Mouse (Mus musculus): ENCODE results near the gene Cirbp. TPM values are rescaled to one million over a fixed set of nuclear protein-coding genes. Genes with fewer than 3 reads are reported as not detected.

The Cirbp gene
- polyA plus RNA-seq (2014; fragmentation: Illumina TruSeq; extraction: RNeasy Lipid Tissue Mini Kit (QIAGEN cat#74804); ENCODE audit: low replicate concordance): 12.5 TPM

DNA sequence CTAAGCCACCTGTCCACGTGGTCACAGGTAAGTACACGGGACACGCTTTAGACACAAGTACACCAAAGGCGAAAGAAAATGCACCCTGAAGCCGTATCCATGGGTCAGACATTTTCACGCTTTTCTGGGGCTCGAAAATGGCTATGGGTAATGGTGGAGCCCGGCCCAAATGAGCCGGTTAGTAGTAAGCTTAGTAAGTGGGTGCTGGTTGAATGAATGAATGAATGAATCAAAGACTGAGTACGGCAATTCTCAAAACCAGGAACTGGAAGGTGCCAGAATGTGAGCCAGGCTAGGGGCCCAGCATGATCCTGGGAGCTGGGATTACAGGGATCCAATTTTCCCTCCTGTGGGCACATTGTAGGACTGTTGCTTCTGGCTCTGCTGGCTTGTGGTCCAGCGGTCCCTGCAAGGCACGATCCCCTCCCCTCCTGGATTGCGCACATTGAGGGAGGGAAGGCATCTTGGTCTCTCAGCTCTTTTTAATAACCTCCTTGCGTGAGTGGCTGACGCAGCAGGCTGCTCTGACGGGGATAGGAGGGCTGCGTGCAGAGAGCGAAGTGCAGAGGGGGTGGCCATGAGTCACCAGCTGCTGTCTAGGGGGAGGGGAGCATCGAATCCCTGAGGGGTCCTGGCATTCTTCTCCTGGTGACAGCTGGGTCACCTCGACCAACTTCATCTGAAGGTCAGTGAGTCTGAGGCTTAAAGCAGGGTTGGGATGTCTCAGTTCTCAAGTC is at the start of gene Cirbp:
Cirbp (plus strand) TSS at position 594 of the 737 bp plus-strand sequence.

DNA sequence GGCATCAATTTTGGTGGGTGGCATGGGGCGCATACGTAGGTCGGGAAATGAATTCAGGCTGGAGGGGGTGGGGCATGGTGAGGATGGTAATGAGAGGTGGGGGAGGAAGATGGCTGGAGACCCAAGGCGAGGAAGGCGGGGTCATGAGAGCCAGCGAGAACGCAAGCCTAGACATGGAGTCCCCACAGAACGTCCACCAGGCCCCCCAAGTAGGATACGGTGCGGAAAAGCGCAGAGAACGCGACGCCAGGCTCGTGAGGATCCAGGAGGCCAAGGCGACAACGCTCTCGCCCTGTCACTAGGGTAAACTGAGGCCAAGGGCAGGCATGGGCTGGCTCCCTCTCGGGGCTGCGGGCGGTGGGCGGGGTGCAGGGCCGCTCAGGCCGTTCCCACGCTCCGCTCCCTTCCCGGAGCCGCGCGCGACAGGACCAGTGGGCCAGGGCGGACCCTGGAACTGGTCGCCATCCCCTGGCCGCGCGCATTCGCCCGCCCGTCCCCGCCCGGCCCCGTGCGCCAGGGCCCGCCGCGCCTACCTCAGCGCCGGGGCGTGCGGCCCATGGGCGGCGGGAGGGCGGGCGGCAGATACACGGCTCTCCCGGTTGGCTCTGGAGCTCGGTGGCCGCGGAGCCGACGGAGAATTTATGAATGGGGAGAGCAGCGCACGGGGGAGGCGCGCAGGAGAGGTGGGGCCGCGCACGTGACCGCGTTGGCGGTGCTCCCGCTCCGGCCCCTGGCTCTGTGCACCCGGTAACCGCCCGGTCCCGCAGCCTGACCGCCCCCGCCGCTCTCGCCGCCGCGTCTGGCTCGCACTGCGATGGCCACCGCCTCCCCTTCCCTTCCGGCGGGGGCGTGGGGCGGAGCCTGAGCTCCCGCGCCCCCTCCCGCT is 27.0 kb upstream of the Cirbp start, which contains the start of gene Atp5d:
Atp5d (plus strand) TSS at position 80 of the 886 bp plus-strand sequence.

DNA sequence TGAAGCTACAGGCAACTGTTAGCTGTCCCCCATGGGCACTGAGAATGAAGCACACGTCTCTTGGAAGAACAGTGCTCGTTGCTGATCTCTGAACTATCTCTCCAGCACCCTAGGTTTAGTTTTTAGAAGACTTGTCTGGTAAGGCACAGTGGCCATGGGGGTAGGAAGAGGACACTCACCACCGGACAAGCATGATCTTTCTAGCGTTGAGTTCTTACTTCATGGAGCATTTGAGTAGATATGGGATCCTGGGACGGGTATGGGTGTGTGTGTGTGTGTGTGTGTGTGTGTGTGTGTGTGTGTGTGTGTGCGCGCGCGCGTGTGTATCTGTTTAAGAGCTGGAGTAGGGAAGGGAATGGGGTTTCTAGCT is 25.1 kb upstream of the Cirbp start, which contains the start of gene Cbarp:
Cbarp (minus strand) TSS at position 170 of the 370 bp plus-strand sequence.

DNA sequence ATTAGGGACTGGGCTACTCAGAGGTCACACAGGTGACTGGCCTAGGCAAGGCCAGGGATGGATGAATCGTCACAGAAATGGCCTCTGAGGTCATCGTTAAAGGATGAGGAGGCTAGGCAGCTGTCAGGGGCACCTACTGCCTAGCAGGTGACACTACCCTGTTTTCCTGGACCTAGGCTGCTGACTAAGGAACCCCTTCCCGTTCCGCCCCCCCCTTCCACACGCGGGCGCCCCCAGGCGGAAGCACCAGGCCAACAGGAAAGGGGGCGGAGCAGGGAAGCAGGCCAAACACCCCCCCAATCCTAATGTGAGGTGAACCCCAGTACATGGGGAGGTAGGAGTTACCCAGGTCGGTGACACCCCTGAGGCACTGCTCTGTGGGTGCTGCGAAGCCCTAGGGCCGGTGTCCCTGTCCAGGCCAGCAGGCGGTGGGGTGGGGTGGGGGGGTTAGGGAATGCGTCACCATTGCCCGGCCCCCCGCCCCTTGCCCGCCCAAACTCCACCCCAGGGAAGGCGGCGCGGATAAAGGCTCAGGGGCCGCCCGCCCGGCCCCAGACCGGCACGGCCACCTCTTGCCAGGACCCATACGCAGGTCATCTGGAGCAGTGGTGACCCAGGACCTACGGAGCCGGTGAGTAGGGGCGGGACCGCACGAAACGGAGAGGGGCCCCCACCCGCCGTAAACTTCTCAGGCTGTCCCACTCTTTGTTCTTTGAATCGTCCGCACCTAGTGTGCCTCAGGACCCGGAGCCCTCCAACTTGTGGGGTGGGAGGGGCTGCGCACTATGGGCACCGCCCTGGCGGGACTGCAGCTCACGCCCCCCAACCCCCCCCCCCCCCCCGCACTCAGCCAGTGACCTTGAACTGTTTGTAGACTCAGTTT is 17.8 kb upstream of the Cirbp start, which contains the start of gene Midn:
Midn (plus strand) TSS at position 554 of the 883 bp plus-strand sequence.

GRCm38 (mm10) chr10:80172527-80173292 is 6.9 kb downstream of the Cirbp start, which contains the start of gene 1600002K03Rik:
Gene 1600002K03Rik, plus strand, starts transcription at chr10:80172944.

DNA sequence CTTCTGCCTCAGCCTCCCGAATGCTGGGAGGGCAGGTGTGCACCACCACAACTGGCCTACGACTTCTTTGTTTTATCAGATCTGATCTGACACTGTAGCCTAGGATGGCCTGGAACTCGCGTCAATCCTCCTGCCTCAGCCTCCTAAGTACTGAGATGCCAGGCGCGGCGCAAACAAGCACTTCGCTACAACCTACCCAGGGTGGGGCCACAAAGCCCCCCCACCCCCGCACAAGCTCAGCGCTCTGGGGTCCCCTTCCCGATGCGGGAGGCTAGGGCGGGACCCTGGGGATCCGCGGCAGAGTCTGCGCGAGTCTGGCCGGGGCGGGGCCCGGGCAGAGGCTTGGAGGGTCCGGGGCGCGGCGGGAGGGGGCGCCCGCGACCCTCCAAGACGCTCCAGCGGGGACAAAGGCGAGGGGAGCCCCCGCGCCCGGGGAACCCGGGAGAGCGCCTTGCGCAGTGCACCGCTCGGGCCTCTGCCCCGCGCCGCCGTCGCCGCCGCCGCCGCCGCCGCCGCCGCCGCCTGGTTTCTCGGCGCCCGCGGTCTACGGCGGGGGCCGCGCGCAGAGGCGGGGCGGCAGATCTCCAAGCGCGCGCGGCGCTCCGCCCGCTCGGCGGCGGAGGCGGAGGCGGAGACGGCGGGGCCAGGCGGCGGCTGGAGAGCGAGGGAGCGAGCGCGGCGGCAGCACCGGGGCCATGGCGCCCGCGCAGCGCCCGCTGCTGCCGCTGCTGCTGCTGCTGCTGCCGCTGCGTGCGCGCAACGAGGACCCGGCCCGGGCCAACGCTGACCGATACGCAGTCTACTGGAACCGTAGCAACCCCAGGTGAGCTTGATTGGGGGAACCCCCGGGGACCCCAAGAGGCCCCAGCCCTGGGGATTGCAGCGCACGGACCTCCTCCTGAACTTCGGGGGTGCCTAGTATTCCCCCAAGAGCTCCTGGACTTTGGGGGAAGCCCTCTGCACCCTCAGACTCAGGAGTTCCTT is 13.6 kb downstream of the Cirbp start, which contains the start of gene Efna2:
Efna2 (plus strand) TSS at position 415 of the 984 bp plus-strand sequence.

Other genes with a start within 250 kb of the Cirbp start
- not detected for gene Kiss1r, start 249.0 kb upstream of the Cirbp start, polyA plus RNA-seq (2014; fragmentation: Illumina TruSeq; extraction: RNeasy Lipid Tissue Mini Kit (QIAGEN cat#74804); ENCODE audit: low replicate concordance)
- gene R3hdm4, start 244.8 kb upstream of the Cirbp start, polyA plus RNA-seq (2014; fragmentation: Illumina TruSeq; extraction: RNeasy Lipid Tissue Mini Kit (QIAGEN cat#74804); ENCODE audit: low replicate concordance): 1.5 TPM
- 2.3 TPM for gene Arid3a, start 238.9 kb upstream of the Cirbp start, polyA plus RNA-seq (2014; fragmentation: Illumina TruSeq; extraction: RNeasy Lipid Tissue Mini Kit (QIAGEN cat#74804); ENCODE audit: low replicate concordance)
- gene Wdr18, start 205.8 kb upstream of the Cirbp start, polyA plus RNA-seq (2014; fragmentation: Illumina TruSeq; extraction: RNeasy Lipid Tissue Mini Kit (QIAGEN cat#74804); ENCODE audit: low replicate concordance): 1.0 TPM
- not detected for gene Grin3b, start 195.3 kb upstream of the Cirbp start, polyA plus RNA-seq (2014; fragmentation: Illumina TruSeq; extraction: RNeasy Lipid Tissue Mini Kit (QIAGEN cat#74804); ENCODE audit: low replicate concordance)
- gene Tmem259, start 181.7 kb upstream of the Cirbp start, polyA plus RNA-seq (2014; fragmentation: Illumina TruSeq; extraction: RNeasy Lipid Tissue Mini Kit (QIAGEN cat#74804); ENCODE audit: low replicate concordance): 0.45 TPM
- 1.9 TPM for gene Cnn2, start 177.4 kb upstream of the Cirbp start, polyA plus RNA-seq (2014; fragmentation: Illumina TruSeq; extraction: RNeasy Lipid Tissue Mini Kit (QIAGEN cat#74804); ENCODE audit: low replicate concordance)
- 0.11 TPM for gene Abca7, start 169.5 kb upstream of the Cirbp start, polyA plus RNA-seq (2014; fragmentation: Illumina TruSeq; extraction: RNeasy Lipid Tissue Mini Kit (QIAGEN cat#74804); ENCODE audit: low replicate concordance)
- 0.19 TPM for gene Arhgap45, start 149.3 kb upstream of the Cirbp start, polyA plus RNA-seq (2014; fragmentation: Illumina TruSeq; extraction: RNeasy Lipid Tissue Mini Kit (QIAGEN cat#74804); ENCODE audit: low replicate concordance)
- gene Polr2e, start 126.2 kb upstream of the Cirbp start, polyA plus RNA-seq (2014; fragmentation: Illumina TruSeq; extraction: RNeasy Lipid Tissue Mini Kit (QIAGEN cat#74804); ENCODE audit: low replicate concordance): not detected
- 27.2 TPM for gene Gpx4, start 118.8 kb upstream of the Cirbp start, polyA plus RNA-seq (2014; fragmentation: Illumina TruSeq; extraction: RNeasy Lipid Tissue Mini Kit (QIAGEN cat#74804); ENCODE audit: low replicate concordance)
- 0.52 TPM for gene Sbno2, start 60.4 kb upstream of the Cirbp start, polyA plus RNA-seq (2014; fragmentation: Illumina TruSeq; extraction: RNeasy Lipid Tissue Mini Kit (QIAGEN cat#74804); ENCODE audit: low replicate concordance)
- gene Stk11, start 50.2 kb upstream of the Cirbp start, polyA plus RNA-seq (2014; fragmentation: Illumina TruSeq; extraction: RNeasy Lipid Tissue Mini Kit (QIAGEN cat#74804); ENCODE audit: low replicate concordance): 3.0 TPM
- gene Atp5d, start 27.4 kb upstream of the Cirbp start, polyA plus RNA-seq (2014; fragmentation: Illumina TruSeq; extraction: RNeasy Lipid Tissue Mini Kit (QIAGEN cat#74804); ENCODE audit: low replicate concordance): 1.8 TPM
- gene Cbarp, start 25.1 kb upstream of the Cirbp start, polyA plus RNA-seq (2014; fragmentation: Illumina TruSeq; extraction: RNeasy Lipid Tissue Mini Kit (QIAGEN cat#74804); ENCODE audit: low replicate concordance): not detected
- gene Midn, start 17.7 kb upstream of the Cirbp start, polyA plus RNA-seq (2014; fragmentation: Illumina TruSeq; extraction: RNeasy Lipid Tissue Mini Kit (QIAGEN cat#74804); ENCODE audit: low replicate concordance): 7.7 TPM
- not detected for gene 1600002K03Rik, start 7.0 kb downstream of the Cirbp start, polyA plus RNA-seq (2014; fragmentation: Illumina TruSeq; extraction: RNeasy Lipid Tissue Mini Kit (QIAGEN cat#74804); ENCODE audit: low replicate concordance)
- gene Efna2, start 13.5 kb downstream of the Cirbp start, polyA plus RNA-seq (2014; fragmentation: Illumina TruSeq; extraction: RNeasy Lipid Tissue Mini Kit (QIAGEN cat#74804); ENCODE audit: low replicate concordance): 0.37 TPM
- gene Mum1, start 60.4 kb downstream of the Cirbp start, polyA plus RNA-seq (2014; fragmentation: Illumina TruSeq; extraction: RNeasy Lipid Tissue Mini Kit (QIAGEN cat#74804); ENCODE audit: low replicate concordance): 3.4 TPM
- gene Ndufs7, start 83.1 kb downstream of the Cirbp start, polyA plus RNA-seq (2014; fragmentation: Illumina TruSeq; extraction: RNeasy Lipid Tissue Mini Kit (QIAGEN cat#74804); ENCODE audit: low replicate concordance): 3.5 TPM
- not detected for gene Gamt, start 95.0 kb downstream of the Cirbp start, polyA plus RNA-seq (2014; fragmentation: Illumina TruSeq; extraction: RNeasy Lipid Tissue Mini Kit (QIAGEN cat#74804); ENCODE audit: low replicate concordance)
- 26.5 TPM for gene Dazap1, start 95.5 kb downstream of the Cirbp start, polyA plus RNA-seq (2014; fragmentation: Illumina TruSeq; extraction: RNeasy Lipid Tissue Mini Kit (QIAGEN cat#74804); ENCODE audit: low replicate concordance)
- gene Rps15, start 126.5 kb downstream of the Cirbp start, polyA plus RNA-seq (2014; fragmentation: Illumina TruSeq; extraction: RNeasy Lipid Tissue Mini Kit (QIAGEN cat#74804); ENCODE audit: low replicate concordance): 1.6 TPM
- not detected for gene Apc2, start 130.0 kb downstream of the Cirbp start, polyA plus RNA-seq (2014; fragmentation: Illumina TruSeq; extraction: RNeasy Lipid Tissue Mini Kit (QIAGEN cat#74804); ENCODE audit: low replicate concordance)
- 0.52 TPM for gene 2310011J03Rik, start 154.6 kb downstream of the Cirbp start, polyA plus RNA-seq (2014; fragmentation: Illumina TruSeq; extraction: RNeasy Lipid Tissue Mini Kit (QIAGEN cat#74804); ENCODE audit: low replicate concordance)
- not detected for gene Pcsk4, start 163.5 kb downstream of the Cirbp start, polyA plus RNA-seq (2014; fragmentation: Illumina TruSeq; extraction: RNeasy Lipid Tissue Mini Kit (QIAGEN cat#74804); ENCODE audit: low replicate concordance)
- 5.9 TPM for gene Reep6, start 164.0 kb downstream of the Cirbp start, polyA plus RNA-seq (2014; fragmentation: Illumina TruSeq; extraction: RNeasy Lipid Tissue Mini Kit (QIAGEN cat#74804); ENCODE audit: low replicate concordance)
- gene Adamtsl5, start 182.4 kb downstream of the Cirbp start, polyA plus RNA-seq (2014; fragmentation: Illumina TruSeq; extraction: RNeasy Lipid Tissue Mini Kit (QIAGEN cat#74804); ENCODE audit: low replicate concordance): 5.3 TPM
- gene Plk5, start 190.5 kb downstream of the Cirbp start, polyA plus RNA-seq (2014; fragmentation: Illumina TruSeq; extraction: RNeasy Lipid Tissue Mini Kit (QIAGEN cat#74804); ENCODE audit: low replicate concordance): not detected
- gene Mex3d, start 221.7 kb downstream of the Cirbp start, polyA plus RNA-seq (2014; fragmentation: Illumina TruSeq; extraction: RNeasy Lipid Tissue Mini Kit (QIAGEN cat#74804); ENCODE audit: low replicate concordance): 2.9 TPM
- gene Mbd3, start 233.6 kb downstream of the Cirbp start, polyA plus RNA-seq (2014; fragmentation: Illumina TruSeq; extraction: RNeasy Lipid Tissue Mini Kit (QIAGEN cat#74804); ENCODE audit: low replicate concordance): not detected
- gene Uqcr11, start 240.8 kb downstream of the Cirbp start, polyA plus RNA-seq (2014; fragmentation: Illumina TruSeq; extraction: RNeasy Lipid Tissue Mini Kit (QIAGEN cat#74804); ENCODE audit: low replicate concordance): 1.4 TPM